Mouse (Mus musculus) stomach, postnatal 0 days (tissue): ENCODE results near the gene Ntm.

ENCODE experiments used
- CTCF ChIP-seq: IDR thresholded peaks from 2 replicates; pipeline ENCODE4 v1.5.1; 2016; ENCODE audit warnings: antibody characterized with exemption, low read depth, mild to moderate bottlenecking, moderate library complexity
- EP300 ChIP-seq: optimal IDR thresholded peaks from 2 replicates; pipeline ENCODE3; 2016; ENCODE audit warnings: antibody characterized with exemption

- peak; percentile 80 for TF ChIP-seq CTCF
- no peak for TF ChIP-seq EP300
These were observed 504.9 kb downstream of the Ntm start for GRCm38 (mm10) chr9:29457976-29458572.
